Mouse (Mus musculus): ENCODE measurements around the gene Epor.

GRCm38 (mm10) chr9:21963417-21963816 lies at the start of gene Epor:
- TF ChIP-seq CTCF (IDR thresholded peaks at IDR 0.05; ENCODE audit: low read depth, low read length) (no peak), POLR2A (IDR thresholded peaks at IDR 0.05; ENCODE audit: extremely low read depth, insufficient read depth, low read length) (no peak)

All from liver, adult 2 months (tissue).